Mouse (Mus musculus) stomach, embryonic 14.5 days (tissue): ENCODE data around the gene Srf. TPM values are rescaled to one million over a fixed set of nuclear protein-coding genes. Genes with fewer than 3 reads are reported as not detected.

Experiments used
- ATAC-seq: fragments of 200-750 bp; cut with Nextera tagmentation; 2 replicates; pipeline ENCODE4 v1.8.0; 2017; ENCODE audit warnings: low read depth, moderate TSS enrichment; ENCODE audit not compliant: insufficient number of reproducible peaks, insufficient read depth, low FRiP score
- H3K27ac ChIP-seq: fragments of 300-500 bp; sonication (generic); 2 replicates; pipeline ENCODE4 v1.5.1; 2014; ENCODE audit warnings: mild to moderate bottlenecking, low read length, moderate library complexity, mixed read lengths
- H3K27me3 ChIP-seq: fragments of 300-500 bp; sonication (generic); 2 replicates; pipeline ENCODE4 v1.6.1; 2014; ENCODE audit warnings: low read length, control low read depth, mixed read lengths; ENCODE audit not compliant: control insufficient read depth, insufficient read depth
- H3K36me3 ChIP-seq: fragments of 300-500 bp; sonication (generic); 2 replicates; pipeline ENCODE4 v1.6.1; 2014; ENCODE audit warnings: mild to moderate bottlenecking, control low read depth, low read length, moderate library complexity, mixed read lengths; ENCODE audit not compliant: control insufficient read depth, insufficient read depth
- H3K4me1 ChIP-seq: fragments of 300-500 bp; sonication (generic); 2 replicates; pipeline ENCODE4 v1.6.1; 2014; ENCODE audit warnings: low read length, control low read depth, mixed read lengths; ENCODE audit not compliant: control insufficient read depth, insufficient read depth
- H3K4me2 ChIP-seq: fragments of 300-500 bp; sonication (generic); replicated peaks from 2 replicates; pipeline ENCODE4 v1.6.1; 2014; ENCODE audit warnings: low read depth, low read length, control low read depth
- H3K4me3 ChIP-seq: fragments of 300-500 bp; sonication (generic); 2 replicates; pipeline ENCODE4 v1.5.1; 2014; ENCODE audit warnings: low read depth, low read length, control low read depth
- H3K9ac ChIP-seq: fragments of 300-500 bp; sonication (generic); replicated peaks from 2 replicates; pipeline ENCODE4 v1.6.1; 2014; ENCODE audit warnings: low read depth, mild to moderate bottlenecking, control low read depth, low read length, moderate library complexity, mixed read lengths
- H3K9me3 ChIP-seq: fragments of 300-500 bp; sonication (generic); 2 replicates; pipeline ENCODE4 v1.6.1; 2016; ENCODE audit warnings: low read depth, low read length, control low read depth; ENCODE audit not compliant: control insufficient read depth
- WGBS: fragments of 180-500 bp; shearing (Covaris S2); extraction: QIAGEN DNeasy Blood & Tissue Kit; methylation state at CpG from one replicate; pipeline ENCODE4 v1.1.7; 2014; 5-methylcytosine and 5-hydroxymethylcytosine counted together
- polyA plus RNA-seq: library from polyadenylated mRNA; unstranded; fragments of >200 nt; fragmentation: Nextera tagmentation; extraction: Ambion mirVana; gene quantifications from 2 replicates; pipeline ENCODE4 v1.2.1, GENCODE M21; 2014

The Srf gene
- 12.2 and 15.7 TPM in 2 replicates for polyA plus RNA-seq

DNA sequence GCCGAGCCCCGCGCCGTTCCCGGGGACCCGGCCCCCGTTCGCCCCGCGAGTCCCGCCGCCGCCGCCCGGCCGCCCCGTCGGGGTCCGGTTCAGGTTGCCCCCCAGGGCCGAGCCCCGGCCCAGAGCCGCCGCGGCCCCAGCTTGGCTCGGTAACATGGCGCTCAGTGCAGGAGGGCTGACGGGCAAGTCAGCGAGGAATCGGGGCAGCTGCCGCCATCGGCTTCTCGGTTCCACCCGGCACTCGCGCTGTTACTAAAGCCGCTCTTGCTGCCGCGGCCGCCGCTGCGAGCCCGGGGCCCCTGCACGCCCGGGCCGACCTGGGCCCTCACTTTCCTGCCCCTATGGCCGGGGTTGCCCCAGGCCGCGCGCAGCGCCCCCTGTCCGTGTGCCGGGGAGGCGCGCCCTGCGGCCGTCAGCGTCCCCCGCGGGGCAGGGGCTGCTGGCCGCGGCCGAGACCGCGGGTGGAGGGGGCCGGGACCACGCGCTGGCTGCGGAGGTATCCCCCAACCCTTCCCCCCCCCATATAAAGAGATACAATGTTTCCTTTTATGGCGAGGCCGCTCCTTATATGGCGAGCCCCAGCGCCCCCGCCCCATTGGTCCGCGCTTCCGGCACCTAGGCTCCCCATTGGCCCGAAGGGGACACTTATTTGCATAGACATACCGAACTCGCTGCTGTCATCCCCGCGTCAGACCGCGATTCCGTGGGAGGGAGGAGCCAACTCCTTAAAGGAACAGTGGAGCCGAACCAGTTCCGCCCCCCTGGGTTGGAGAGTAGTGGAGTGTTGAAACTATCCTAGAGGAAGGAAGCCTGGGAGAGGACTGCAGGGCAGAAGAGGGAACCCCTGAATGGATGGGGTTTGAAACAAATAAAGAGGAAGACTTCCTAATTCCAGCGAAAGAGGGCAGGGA is at the start of gene Srf:
TSS of gene Srf (minus strand) at position 503 of the 911 bp plus-strand sequence.
- ATAC-seq: peak; percentile 95
- WGBS: under 1% methylated on average over 87 of the region's 87 CpGs

DNA sequence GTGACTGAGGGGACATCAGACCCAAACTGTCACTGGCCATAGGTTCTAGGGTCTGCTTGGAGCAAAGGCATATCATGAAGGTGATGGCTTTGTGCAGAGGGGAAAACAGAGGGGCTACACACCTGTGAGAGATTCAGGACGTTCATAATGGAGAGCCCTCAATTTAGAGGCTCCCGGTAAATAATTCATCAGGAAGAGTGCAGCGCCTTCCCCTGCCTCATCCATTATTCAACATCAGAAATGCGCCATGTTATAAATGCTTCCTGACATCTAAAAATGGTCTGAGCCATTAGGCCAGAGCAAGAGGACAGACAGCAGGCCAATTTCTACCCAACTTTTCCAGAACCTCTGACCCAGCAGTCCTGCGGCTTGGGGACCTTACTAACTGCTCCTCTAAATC is 49.2 kb upstream of the Srf start:
- H3K9me3 ChIP-seq: no peaks in the 10 kb centered on the region
- H3K9ac ChIP-seq: no peak overlapping the region
- no peak overlapping the region for H3K4me3 ChIP-seq
- ATAC-seq: no peak
- no peak overlapping the region for H3K4me2 ChIP-seq
- H3K36me3 ChIP-seq: no peaks in the 10 kb centered on the region; the same call in 1 of the 2 replicates
- no peaks in the 10 kb centered on the region for H3K27me3 ChIP-seq
- H3K4me1 ChIP-seq: peaks cover 6% of the 10 kb centered on the region; the same call in 1 of the 2 replicates
- H3K27ac ChIP-seq: 0 out of 2 replicates have a peak overlapping the region, but pooled peaks have one; percentile 16
- WGBS: 62% methylated on average over 5 of the region's 5 CpGs

More for the DNA sequence above, at the start of gene Srf:
- H3K4me3 ChIP-seq: peak within 1 kb of the TSS; percentile 98
- H3K9me3 ChIP-seq: no peaks in the 10 kb centered on the region
- H3K4me2 ChIP-seq: peak within 1 kb of the TSS; percentile 67
- peak within 1 kb of the TSS; percentile 100 for H3K9ac ChIP-seq
- H3K27me3 ChIP-seq: no peaks in the 10 kb centered on the region
- peak within 1 kb of the TSS; percentile 97 for H3K27ac ChIP-seq
- H3K36me3 ChIP-seq: peaks cover 16% of the 10 kb centered on the region
- H3K4me1 ChIP-seq: peaks cover 19% of the 10 kb centered on the region

DNA sequence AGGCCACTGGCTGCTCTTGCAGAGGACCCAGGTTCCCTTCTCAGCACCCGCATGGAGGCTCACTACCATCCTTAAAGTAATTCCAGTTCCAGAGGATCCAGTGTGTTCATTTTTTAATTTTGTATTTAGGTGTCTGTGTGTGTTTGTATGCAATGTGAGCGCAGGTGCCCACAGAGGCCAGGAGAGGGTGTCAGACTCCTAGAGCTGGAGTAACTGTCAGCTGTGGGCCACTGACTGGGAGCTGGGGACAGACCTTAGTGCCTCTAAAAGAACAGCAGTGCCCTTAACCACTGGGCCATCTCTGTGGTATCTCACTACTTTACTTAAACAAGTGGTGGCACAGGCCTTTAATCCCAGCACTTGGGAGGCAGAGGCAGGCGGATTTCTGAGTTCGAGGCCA is 47.3 kb upstream of the Srf start:
- Histone ChIP-seq H3K27ac (no peak overlapping the region), H3K36me3 (no peaks in the 10 kb centered on the region; the same call in 1 of the 2 replicates), H3K9ac (no peak overlapping the region), H3K4me2 (no peak overlapping the region), H3K4me3 (no peak overlapping the region), H3K9me3 (no peaks in the 10 kb centered on the region), H3K27me3 (no peaks in the 10 kb centered on the region), H3K4me1 (0 out of 2 replicates have a peak, but pooled peaks cover 3% of the 10 kb centered on the region)
- WGBS: 89% methylated on average over 4 of the region's 4 CpGs
- ATAC-seq: no peak

DNA sequence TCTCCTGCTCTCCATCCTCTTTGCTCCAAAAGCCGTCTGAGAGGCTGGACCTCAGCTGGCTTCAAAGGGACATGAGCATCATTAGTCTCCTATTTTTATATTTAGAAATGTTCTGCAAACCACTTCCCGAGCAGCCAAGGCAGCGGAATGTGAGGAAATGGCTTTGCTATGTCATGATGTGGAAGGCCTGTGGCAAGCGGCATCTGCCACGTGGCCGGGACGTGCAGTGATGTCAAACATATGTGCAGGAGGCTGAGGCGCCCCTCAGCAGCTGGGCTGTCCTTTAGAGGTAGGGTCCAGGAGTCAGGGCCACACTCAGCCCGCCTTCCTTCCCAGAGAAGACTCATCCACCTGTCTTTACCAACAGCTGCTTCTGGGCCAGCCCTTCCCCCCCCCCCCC is 46.2 kb upstream of the Srf start:
- no peak for ATAC-seq
- 0 out of 2 replicates have a peak overlapping the region, but pooled peaks have one; percentile 21 for H3K27ac ChIP-seq
- 53% methylated on average over 9 of the region's 9 CpGs for WGBS

DNA sequence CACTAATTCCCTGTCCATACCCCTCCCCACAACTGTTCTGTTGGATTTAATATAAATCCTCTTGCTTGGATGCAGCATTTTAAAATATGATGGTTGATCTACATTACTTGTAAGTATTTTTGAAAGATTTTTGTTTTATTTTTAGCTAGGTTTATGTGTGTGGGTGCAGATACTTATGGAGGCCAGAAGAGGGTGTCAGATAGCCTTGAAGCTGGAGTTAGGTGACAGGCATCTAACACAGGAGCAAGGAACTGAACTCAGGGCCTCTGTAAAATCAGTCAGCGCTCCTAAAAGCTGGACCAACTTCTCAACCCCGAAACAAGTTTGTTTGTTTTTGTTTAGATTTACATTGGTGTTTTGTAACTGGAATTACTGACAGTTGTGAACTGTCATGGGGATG is 44.6 kb upstream of the Srf start:
- H3K27me3 ChIP-seq: no peaks in the 10 kb centered on the region
- H3K9me3 ChIP-seq: no peaks in the 10 kb centered on the region
- WGBS: 92% methylated on average over 2 of the region's 2 CpGs
- ATAC-seq: no peak
- H3K4me3 ChIP-seq: no peak overlapping the region
- no peak overlapping the region for H3K4me2 ChIP-seq
- H3K9ac ChIP-seq: no peak overlapping the region
- H3K4me1 ChIP-seq: 0 out of 2 replicates have a peak, but pooled peaks cover 3% of the 10 kb centered on the region
- no peak overlapping the region for H3K27ac ChIP-seq
- H3K36me3 ChIP-seq: no peaks in the 10 kb centered on the region; the same call in 1 of the 2 replicates

More for the DNA sequence above, 46.2 kb upstream of the Srf start:
- Histone ChIP-seq H3K9ac (no peak overlapping the region), H3K4me1 (0 out of 2 replicates have a peak, but pooled peaks cover 3% of the 10 kb centered on the region), H3K36me3 (no peaks in the 10 kb centered on the region; the same call in 1 of the 2 replicates), H3K4me3 (no peak overlapping the region), H3K9me3 (no peaks in the 10 kb centered on the region), H3K27me3 (no peaks in the 10 kb centered on the region), H3K4me2 (no peak overlapping the region)

DNA sequence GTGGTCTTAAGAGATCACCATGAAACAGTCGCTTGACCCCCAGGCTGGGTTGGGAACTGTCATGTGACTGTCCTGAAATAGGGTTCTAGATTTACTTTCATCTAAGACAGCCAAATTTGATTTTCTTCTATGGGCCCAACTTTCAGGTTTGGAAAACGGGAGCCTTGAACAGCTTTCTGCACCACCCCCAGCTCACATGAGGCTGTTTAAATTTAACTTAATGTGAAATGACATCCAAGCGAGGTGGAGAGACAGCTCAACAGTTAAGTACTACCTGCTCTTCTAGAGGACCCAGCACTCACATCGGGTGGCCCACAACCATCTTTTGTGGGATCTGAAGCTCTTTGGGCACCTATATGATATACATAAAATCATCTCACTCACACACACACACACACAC is 43.0 kb upstream of the Srf start:
- no peak overlapping the region for H3K27ac ChIP-seq
- no peaks in the 10 kb centered on the region for H3K9me3 ChIP-seq
- H3K9ac ChIP-seq: no peak overlapping the region
- no peaks in the 10 kb centered on the region for H3K27me3 ChIP-seq
- 81% methylated on average over 4 of the region's 4 CpGs for WGBS
- H3K4me2 ChIP-seq: no peak overlapping the region
- no peak for ATAC-seq
- no peaks in the 10 kb centered on the region for H3K4me1 ChIP-seq
- no peaks in the 10 kb centered on the region; the same call in 1 of the 2 replicates for H3K36me3 ChIP-seq
- no peak overlapping the region for H3K4me3 ChIP-seq

DNA sequence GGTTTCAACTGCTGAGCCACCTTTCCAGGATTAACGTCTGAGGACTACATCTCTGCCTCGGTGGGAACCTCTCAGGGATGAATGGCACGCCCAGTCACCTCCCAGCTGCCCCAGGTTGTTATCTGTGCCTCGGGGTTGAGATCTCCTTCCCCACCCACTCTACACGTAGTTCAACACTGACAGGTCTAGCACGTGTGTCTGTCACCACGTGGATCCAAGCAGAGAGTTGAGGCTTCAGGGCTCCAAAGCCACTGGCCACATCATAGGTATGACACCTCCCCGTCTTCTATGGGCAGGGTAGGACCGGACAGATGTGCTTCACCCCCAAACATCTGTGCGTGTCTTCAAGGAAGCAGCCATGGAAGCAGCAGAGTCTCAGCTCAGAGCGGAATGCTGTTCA is 42.0 kb upstream of the Srf start:
- H3K9me3 ChIP-seq: no peaks in the 10 kb centered on the region
- no peak overlapping the region for H3K4me3 ChIP-seq
- 83% methylated on average over 11 of the region's 11 CpGs for WGBS
- H3K27me3 ChIP-seq: no peaks in the 10 kb centered on the region
- H3K27ac ChIP-seq: no peak overlapping the region
- no peak overlapping the region for H3K9ac ChIP-seq
- no peaks in the 10 kb centered on the region; the same call in 1 of the 2 replicates for H3K36me3 ChIP-seq
- no peak for ATAC-seq
- H3K4me2 ChIP-seq: no peak overlapping the region
- H3K4me1 ChIP-seq: 0 out of 2 replicates have a peak, but pooled peaks cover 8% of the 10 kb centered on the region

DNA sequence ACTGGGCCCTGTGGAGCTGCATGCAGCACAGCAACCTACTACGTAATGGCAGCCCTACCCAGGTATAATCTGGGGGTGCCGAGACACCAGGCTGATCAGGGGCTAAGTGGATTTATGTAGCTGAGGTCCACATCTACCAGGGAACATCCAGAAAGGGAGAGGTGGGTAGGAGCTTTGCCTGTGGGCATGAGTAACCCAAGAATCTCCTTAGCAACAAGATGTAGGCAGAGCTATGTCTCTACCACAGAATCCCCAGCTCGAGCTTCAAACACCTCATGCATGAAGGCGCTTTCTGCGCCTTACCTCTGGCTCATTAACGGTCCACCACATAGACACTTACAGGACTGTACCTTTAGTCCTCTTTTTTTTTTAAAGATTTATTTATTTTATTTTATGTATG is 39.4 kb upstream of the Srf start:
- Histone ChIP-seq H3K9me3 (no peaks in the 10 kb centered on the region), H3K27me3 (no peaks in the 10 kb centered on the region), H3K27ac (peak overlapping the region; percentile 66; the same call in 1 of the 2 replicates), H3K4me3 (no peak overlapping the region), H3K4me2 (no peak overlapping the region), H3K9ac (no peak overlapping the region), H3K36me3 (peaks cover 7% of the 10 kb centered on the region; the same call in 1 of the 2 replicates), H3K4me1 (0 out of 2 replicates have a peak, but pooled peaks cover 8% of the 10 kb centered on the region)
- ATAC-seq: no peak
- 79% methylated on average over 6 of the region's 6 CpGs for WGBS
